Mouse (Mus musculus) midbrain, embryonic 11.5 days (tissue): ENCODE data around the gene Slc13a3. TPM values are rescaled to one million over a fixed set of nuclear protein-coding genes. Genes with fewer than 3 reads are reported as not detected.

ENCODE experiments used
- ATAC-seq: fragments of 200-750 bp; cut with Nextera tagmentation; 2 replicates; pipeline ENCODE4 v1.8.0; 2017; ENCODE audit warnings: moderate TSS enrichment, moderate library complexity; ENCODE audit not compliant: low FRiP score
- DNase-seq: peaks from one replicate; pipeline ENCODE4 v3.0.0; 2015; ENCODE audit warnings: low spot score; ENCODE audit errors: missing footprints
- H3K27ac ChIP-seq: fragments of 300-500 bp; sonication (generic); 2 replicates; pipeline ENCODE4 v1.5.1; 2014; ENCODE audit warnings: low read depth, low read length
- H3K27me3 ChIP-seq: fragments of 300-500 bp; sonication (generic); 2 replicates; pipeline ENCODE4 v1.6.1; 2014; ENCODE audit warnings: mild to moderate bottlenecking, low read length, moderate library complexity, mixed read lengths; ENCODE audit not compliant: control insufficient read depth, insufficient read depth
- H3K36me3 ChIP-seq: fragments of 300-500 bp; sonication (generic); 2 replicates; pipeline ENCODE4 v1.6.1; 2014; ENCODE audit warnings: mild to moderate bottlenecking, low read length, moderate library complexity, mixed read lengths; ENCODE audit not compliant: control insufficient read depth, insufficient read depth
- H3K4me1 ChIP-seq: fragments of 300-500 bp; sonication (generic); 2 replicates; pipeline ENCODE4 v1.6.1; 2014; ENCODE audit warnings: low read length; ENCODE audit not compliant: control insufficient read depth, insufficient read depth
- H3K4me2 ChIP-seq: fragments of 300-500 bp; sonication (generic); 2 replicates; pipeline ENCODE4 v1.6.1; 2014; ENCODE audit warnings: mild to moderate bottlenecking, moderate library complexity
- H3K4me3 ChIP-seq: fragments of 300-500 bp; sonication (generic); 2 replicates; pipeline ENCODE4 v1.5.1; 2014; ENCODE audit warnings: low read depth, low read length
- H3K9ac ChIP-seq: fragments of 300-500 bp; sonication (generic); 2 replicates; pipeline ENCODE4 v1.6.1; 2014; ENCODE audit warnings: low read length
- H3K9me3 ChIP-seq: fragments of 300-500 bp; sonication (generic); 2 replicates; pipeline ENCODE4 v1.6.1; 2016; ENCODE audit warnings: low read length; ENCODE audit not compliant: control insufficient read depth
- WGBS: fragments of 180-500 bp; shearing (Covaris S2); extraction: QIAGEN DNeasy Blood & Tissue Kit; methylation state at CpG from one replicate; pipeline ENCODE4 v1.1.7; 2014; 5-methylcytosine and 5-hydroxymethylcytosine counted together
- polyA plus RNA-seq: library from polyadenylated mRNA; unstranded; fragments of >200 nt; fragmentation: Nextera tagmentation; extraction: Ambion mirVana; gene quantifications from 2 replicates; pipeline ENCODE4 v1.2.1, GENCODE M21; 2014

Slc13a3 gene
- polyA plus RNA-seq, 1 experiment from 2014 or later, result 2.1 TPM

DNA sequence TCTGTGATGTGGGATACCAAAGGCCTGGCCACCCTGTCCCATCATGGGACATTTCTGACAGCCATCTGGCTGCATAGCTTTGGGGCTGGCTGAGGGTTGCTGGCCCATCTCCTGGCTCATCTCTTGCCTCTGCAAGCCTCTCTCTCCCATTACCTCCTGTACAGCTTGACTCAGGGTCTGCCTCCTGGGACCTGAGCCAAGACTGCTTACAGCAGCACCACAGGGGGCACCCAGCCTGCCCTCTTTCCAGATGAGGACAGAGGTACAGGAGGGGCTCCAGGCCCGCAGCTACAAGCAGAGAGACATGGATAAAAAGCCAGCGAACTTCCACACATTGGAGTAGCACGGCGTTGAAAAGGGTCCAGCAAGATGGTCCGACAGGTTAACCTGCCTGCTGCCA, 13.4 kb upstream of the Slc13a3 start:
- Histone ChIP-seq H3K4me3 (no peak overlapping the region), H3K9me3 (no peaks in the 10 kb centered on the region), H3K27me3 (no peaks in the 10 kb centered on the region), H3K27ac (no peak overlapping the region), H3K9ac (no peak overlapping the region), H3K4me2 (no peak overlapping the region), H3K36me3 (peaks cover 5% of the 10 kb centered on the region; the same call in 1 of the 2 replicates), H3K4me1 (no peaks in the 10 kb centered on the region)
- ATAC-seq, result no peak
- WGBS, result 79% methylated on average over 5 of the region's 5 CpGs
- no peak for DNase-seq

DNA sequence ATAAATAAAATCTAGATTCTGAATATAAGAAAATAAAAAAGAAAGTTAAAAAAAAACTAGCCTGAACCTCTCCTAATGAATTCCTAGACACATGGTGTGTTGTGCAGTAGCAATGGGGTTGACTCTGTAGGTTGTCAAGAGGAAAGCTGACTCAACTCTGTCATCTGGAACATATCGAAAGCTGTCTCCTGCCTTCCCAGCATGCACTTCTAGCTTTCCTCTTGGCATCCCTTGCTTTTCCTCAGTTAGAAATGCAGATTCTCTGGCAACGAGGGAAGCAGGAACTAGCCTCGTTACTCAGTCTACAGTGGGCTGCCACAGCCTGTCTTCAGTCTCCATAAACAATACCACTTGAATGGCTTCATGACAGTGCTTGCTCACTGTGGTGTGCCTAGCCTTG, 12.8 kb upstream of the Slc13a3 start:
- Histone ChIP-seq H3K27ac (no peak overlapping the region), H3K36me3 (peaks cover 5% of the 10 kb centered on the region; the same call in 1 of the 2 replicates), H3K4me2 (no peak overlapping the region), H3K9ac (no peak overlapping the region), H3K27me3 (no peaks in the 10 kb centered on the region), H3K4me3 (no peak overlapping the region), H3K4me1 (no peaks in the 10 kb centered on the region), H3K9me3 (no peaks in the 10 kb centered on the region)
- WGBS, result 85% methylated on average over 3 of the region's 3 CpGs
- DNase-seq (no peak), ATAC-seq (no peak)

DNA sequence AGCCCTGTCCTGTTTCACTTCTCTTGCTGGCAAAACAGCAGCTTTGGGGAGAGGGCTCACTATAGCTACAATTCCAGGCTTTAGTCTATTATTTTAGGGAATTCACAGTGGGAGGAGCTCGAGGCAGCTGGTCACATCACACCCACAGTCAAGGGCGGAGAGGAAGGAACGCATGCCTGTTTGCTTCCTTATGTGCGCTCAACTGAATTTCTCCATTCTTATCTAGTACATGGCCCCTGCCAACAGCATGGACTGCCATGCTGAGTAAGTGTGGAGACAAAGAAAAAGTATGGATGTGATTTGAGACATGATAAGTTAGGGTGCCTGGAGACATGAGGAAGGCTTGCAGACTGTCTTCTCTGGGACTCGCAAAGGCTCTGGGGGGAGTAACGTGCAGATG, 11.1 kb upstream of the Slc13a3 start:
- H3K4me2 ChIP-seq, result no peak overlapping the region
- H3K4me1 ChIP-seq, result no peaks in the 10 kb centered on the region
- no peak overlapping the region for H3K27ac ChIP-seq
- H3K27me3 ChIP-seq, result no peaks in the 10 kb centered on the region
- H3K9me3 ChIP-seq, result no peaks in the 10 kb centered on the region
- ATAC-seq, result no peak
- 68% methylated on average over 6 of the region's 6 CpGs for WGBS
- no peak overlapping the region for H3K4me3 ChIP-seq
- no peak for DNase-seq
- no peak overlapping the region for H3K9ac ChIP-seq
- H3K36me3 ChIP-seq, result peaks cover 2% of the 10 kb centered on the region; the same call in 1 of the 2 replicates

DNA sequence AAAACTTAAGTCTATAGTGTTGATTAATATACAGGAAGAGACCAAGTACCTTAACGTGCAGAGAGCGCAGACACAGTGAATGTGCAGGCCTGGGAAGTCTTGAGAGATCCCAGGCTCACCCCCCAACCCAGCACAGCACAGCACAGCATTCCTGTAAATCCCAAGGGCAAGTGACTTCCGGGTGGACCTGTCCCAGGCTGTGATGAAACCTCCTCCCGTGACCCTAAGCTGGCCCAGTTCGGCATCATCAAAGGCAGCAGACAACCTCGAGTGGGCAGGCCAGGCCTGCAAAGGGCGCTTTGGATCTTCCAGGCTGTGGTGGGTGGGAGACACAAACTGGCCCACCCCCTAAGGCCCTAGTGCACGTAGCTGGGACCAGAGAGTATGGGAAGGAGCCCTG, 9.0 kb upstream of the Slc13a3 start:
- ATAC-seq (no peak), DNase-seq (no peak)
- H3K4me2 ChIP-seq, result no peak overlapping the region
- no peaks in the 10 kb centered on the region for H3K4me1 ChIP-seq
- no peak overlapping the region for H3K9ac ChIP-seq
- 58% methylated on average over 8 of the region's 8 CpGs for WGBS
- H3K9me3 ChIP-seq, result no peaks in the 10 kb centered on the region
- H3K4me3 ChIP-seq, result no peak overlapping the region
- no peak overlapping the region for H3K27ac ChIP-seq
- H3K27me3 ChIP-seq, result no peaks in the 10 kb centered on the region
- no peaks in the 10 kb centered on the region for H3K36me3 ChIP-seq

DNA sequence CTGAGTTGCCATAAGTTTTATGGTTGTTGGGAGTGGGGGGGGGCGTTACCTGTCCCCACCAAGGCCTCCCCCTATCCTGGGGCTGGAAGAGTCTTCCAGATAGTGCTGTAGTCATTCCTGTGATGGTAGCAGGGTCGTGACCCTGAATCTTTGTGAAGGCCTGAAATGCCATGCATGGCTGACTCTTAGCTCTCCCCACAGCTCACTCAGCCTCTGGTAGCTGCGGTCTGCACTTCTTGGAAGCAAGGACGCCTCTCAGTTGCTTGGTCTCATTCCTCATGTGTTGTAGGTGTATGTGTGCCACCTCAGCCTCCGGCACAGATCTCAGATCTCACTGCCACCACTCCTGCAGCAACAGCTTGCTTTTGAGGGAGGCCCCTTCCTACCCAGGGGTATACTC, 2.8 kb upstream of the Slc13a3 start:
- Histone ChIP-seq H3K9me3 (no peaks in the 10 kb centered on the region), H3K4me1 (peaks cover 5% of the 10 kb centered on the region), H3K9ac (no peak overlapping the region), H3K4me3 (no peak overlapping the region), H3K4me2 (no peak overlapping the region), H3K27me3 (peaks cover 9% of the 10 kb centered on the region), H3K27ac (no peak overlapping the region), H3K36me3 (no peaks in the 10 kb centered on the region)
- no peak for ATAC-seq
- 58% methylated on average over 5 of the region's 5 CpGs for WGBS
- DNase-seq, result peak; percentile 79

DNA sequence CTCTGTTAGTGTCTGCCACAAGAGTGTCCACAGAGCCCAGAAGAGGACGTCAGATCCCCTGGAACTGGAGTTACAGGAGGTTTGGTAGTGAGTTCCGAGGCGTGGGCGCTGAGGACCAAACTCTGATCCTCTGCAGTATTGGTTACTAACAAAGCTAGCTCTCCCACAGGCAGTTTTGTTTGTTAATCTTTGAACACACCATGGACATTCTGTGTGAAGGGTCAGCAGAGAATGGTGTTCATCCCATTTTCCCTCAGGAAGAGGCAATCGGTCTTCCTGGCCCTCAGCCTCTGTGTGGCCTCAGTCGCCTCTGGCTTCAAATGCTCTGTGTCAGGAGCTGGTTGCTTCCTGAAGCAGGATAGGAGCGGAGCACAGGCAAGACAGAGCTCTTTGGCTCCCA, 2.4 kb upstream of the Slc13a3 start:
- Histone ChIP-seq H3K27me3 (peaks cover 9% of the 10 kb centered on the region), H3K9ac (no peak overlapping the region), H3K27ac (no peak overlapping the region), H3K9me3 (no peaks in the 10 kb centered on the region), H3K4me1 (peaks cover 5% of the 10 kb centered on the region), H3K4me3 (no peak overlapping the region), H3K36me3 (no peaks in the 10 kb centered on the region), H3K4me2 (no peak overlapping the region)
- 74% methylated on average over 7 of the region's 7 CpGs for WGBS
- ATAC-seq (no peak), DNase-seq (no peak)

DNA sequence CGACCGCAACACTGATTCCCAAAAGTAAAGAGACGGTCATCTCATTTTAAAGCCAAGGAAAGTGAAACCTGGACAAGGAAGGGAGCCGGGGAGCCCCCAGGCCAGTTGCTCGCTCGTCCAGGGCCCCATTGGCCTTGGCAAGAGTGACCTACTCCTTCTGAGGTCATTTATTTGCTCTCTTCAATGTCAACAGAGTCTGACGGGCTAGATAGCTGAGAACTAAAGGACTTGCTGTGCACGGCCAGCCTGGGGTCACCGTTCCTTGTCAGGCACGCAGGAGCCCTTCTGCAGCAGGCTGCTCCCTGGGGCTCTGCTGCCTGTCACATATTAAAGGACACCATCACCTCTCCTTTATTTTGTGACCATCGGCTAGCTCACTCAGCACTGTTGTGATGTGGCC, 1.1 kb downstream of the Slc13a3 start:
- H3K27ac ChIP-seq, result no peak overlapping the region
- peaks cover 5% of the 10 kb centered on the region for H3K4me1 ChIP-seq
- no peak overlapping the region for H3K4me2 ChIP-seq
- H3K9ac ChIP-seq, result no peak overlapping the region
- ATAC-seq (no peak), DNase-seq (peak; percentile 71)
- peaks cover 9% of the 10 kb centered on the region for H3K27me3 ChIP-seq
- H3K9me3 ChIP-seq, result no peaks in the 10 kb centered on the region
- no peak overlapping the region for H3K4me3 ChIP-seq
- no peaks in the 10 kb centered on the region for H3K36me3 ChIP-seq
- 75% methylated on average over 11 of the region's 11 CpGs for WGBS

DNA sequence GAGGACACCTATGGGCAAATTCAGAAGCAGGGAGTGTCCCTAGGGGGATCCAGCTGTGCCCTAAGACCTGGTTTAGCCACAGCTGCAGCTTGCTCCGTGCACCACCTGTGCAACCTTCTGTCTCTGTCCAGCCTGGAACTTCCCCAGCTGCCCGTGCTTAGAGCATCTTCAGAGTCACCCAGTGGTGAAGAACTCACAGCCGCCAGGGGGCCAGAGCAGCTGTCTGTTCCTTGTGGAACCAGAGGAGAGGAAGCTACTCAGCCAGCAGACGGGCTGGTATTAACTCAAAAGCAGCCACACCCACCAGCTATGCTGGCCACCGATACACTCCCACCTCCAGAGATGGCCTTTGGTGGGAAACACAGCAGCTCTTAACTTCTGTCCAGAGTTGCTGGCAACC, 2.9 kb downstream of the Slc13a3 start:
- no peak overlapping the region for H3K4me3 ChIP-seq
- DNase-seq (peak; percentile 84), ATAC-seq (no peak)
- peaks cover 5% of the 10 kb centered on the region for H3K4me1 ChIP-seq
- WGBS, result 39% methylated on average over 5 of the region's 5 CpGs
- H3K27ac ChIP-seq, result no peak overlapping the region
- H3K9ac ChIP-seq, result no peak overlapping the region
- no peak overlapping the region for H3K4me2 ChIP-seq
- H3K9me3 ChIP-seq, result no peaks in the 10 kb centered on the region
- no peaks in the 10 kb centered on the region for H3K36me3 ChIP-seq
- peaks cover 9% of the 10 kb centered on the region for H3K27me3 ChIP-seq

DNA sequence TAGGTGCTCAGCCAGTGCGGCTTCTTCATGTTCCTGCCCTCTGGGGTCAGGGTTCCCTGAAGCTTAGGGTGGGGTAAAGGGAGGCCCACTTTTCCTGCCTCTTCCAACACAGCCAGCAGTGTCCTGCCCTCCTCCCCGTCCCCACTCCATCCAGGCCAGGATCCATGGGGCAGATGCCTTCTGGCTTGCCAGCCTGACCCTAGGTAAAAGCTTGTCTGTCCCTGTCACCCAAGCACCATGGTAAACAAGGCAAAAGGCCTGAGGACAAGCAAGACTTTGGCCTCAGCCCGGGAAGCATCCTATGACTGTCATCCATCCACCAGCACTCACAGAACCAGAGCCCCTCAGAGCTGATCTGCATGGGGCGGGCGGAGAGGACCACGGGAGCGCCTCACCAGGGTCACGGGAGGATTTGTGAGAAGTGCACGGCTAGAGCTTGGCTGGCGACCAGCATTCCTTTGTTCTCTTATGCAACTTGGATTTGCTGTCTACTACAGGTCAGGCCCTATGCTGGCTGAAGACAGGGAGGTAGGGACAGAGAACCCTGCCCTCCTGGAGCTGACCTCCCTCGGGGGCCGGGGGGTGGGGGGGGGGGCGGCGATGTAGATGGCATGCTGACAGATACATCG, 5.1 kb downstream of the Slc13a3 start:
- Histone ChIP-seq H3K4me3 (no peak overlapping the region), H3K4me2 (no peak overlapping the region), H3K27me3 (peaks cover 7% of the 10 kb centered on the region), H3K27ac (no peak overlapping the region), H3K9me3 (no peaks in the 10 kb centered on the region), H3K4me1 (peaks cover 2% of the 10 kb centered on the region), H3K9ac (no peak overlapping the region), H3K36me3 (no peaks in the 10 kb centered on the region)
- WGBS, result 47% methylated on average over 15 of the region's 15 CpGs
- ATAC-seq, result no peak
- peak; percentile 80 for DNase-seq
